Mouse (Mus musculus) gastrocnemius, postnatal 36 days (tissue): ENCODE measurements around the gene Ubac1. TPM values are rescaled to one million over a fixed set of nuclear protein-coding genes. Genes with fewer than 3 reads are reported as not detected.

Experiments
- DNase-seq, 2 experiments: peaks; one replicate each; pipeline ENCODE4 v3.0.0; 2022
- intact Hi-C: fragments of 180-260 bp; cut with DNase I; formaldehyde crosslinking; loops from one replicate; pipeline ENCODE4 v1.15.1; 2025
- total RNA-seq, 2 experiments: library from RNA; stranded (reverse); gene quantifications; 2 replicates each; pipeline ENCODE4 v1.2.3; 2021

The Ubac1 gene
- total RNA-seq, 2 experiments from 2014 or later = 197 to 239 TPM

- no peak for DNase-seq
- intact Hi-C loops = no loop called here
Measured at GRCm38 (mm10) chr2:26030288-26030687, 8.7 kb upstream of the Ubac1 start.

- intact Hi-C loops = loop anchor here (2.0 to 10.0 kb wide), 3 partner anchors 118 to 213 kb away; partner anchors contain the start of genes Qsox2 and Sohlh1
Measured at GRCm38 (mm10) chr2:26024138-26025075, 2.9 kb upstream of the Ubac1 start.

GRCm38 (mm10) chr2:26022626-26023025 lies 1.1 kb upstream of the Ubac1 start:
- DNase-seq = no peak
- intact Hi-C loops = loop anchor here (5.0 to 10.0 kb wide), 2 partner anchors 178 to 215 kb away; partner anchors contain the start of genes Qsox2 and Sohlh1

More at GRCm38 (mm10) chr2:26024138-26025075, 2.9 kb upstream of the Ubac1 start:
- no peak for DNase-seq

- DNase-seq = no peak
- intact Hi-C loops = loop anchor here (5.0 to 10.0 kb wide), 2 partner anchors 177 to 215 kb away; partner anchors contain the start of genes Qsox2 and Sohlh1
Measured at GRCm38 (mm10) chr2:26022258-26022565, 665 bp upstream of the Ubac1 start.

GRCm38 (mm10) chr2:26020714-26021560 lies 610 bp downstream of the Ubac1 start:
- intact Hi-C loops = loop anchor here (2.0 to 10.0 kb wide), 3 partner anchors 42 to 216 kb away; partner anchors contain the start of genes Qsox2 and Sohlh1
- DNase-seq = peak in 1 of 2 experiments; percentile 38

- intact Hi-C loops = loop anchor here (2.0 to 10.0 kb wide), 3 partner anchors 41 to 217 kb away; partner anchors contain the start of genes Qsox2 and Sohlh1
- DNase-seq = no peak
Measured at GRCm38 (mm10) chr2:26019923-26020322, 1.6 kb downstream of the Ubac1 start.

GRCm38 (mm10) chr2:26017326-26017725 lies 4.2 kb downstream of the Ubac1 start:
- DNase-seq = no peak
- intact Hi-C loops = no loop called here

GRCm38 (mm10) chr2:26013674-26014073 lies 7.9 kb downstream of the Ubac1 start:
- no peak for DNase-seq
- intact Hi-C loops = loop anchor here (5.0 kb wide), 1 partner anchor 71 kb away; no protein-coding TSS in a partner anchor

- intact Hi-C loops = loop anchor here (5.0 kb wide), 1 partner anchor 69 kb away; no protein-coding TSS in a partner anchor
- DNase-seq = no peak
Measured at GRCm38 (mm10) chr2:26011420-26011819, 10.1 kb downstream of the Ubac1 start.

- intact Hi-C loops = no loop called here
- no peak for DNase-seq
Measured at GRCm38 (mm10) chr2:26002001-26002400, 19.5 kb downstream of the Ubac1 start.

GRCm38 (mm10) chr2:26001136-26001535 lies 20.4 kb downstream of the Ubac1 start:
- intact Hi-C loops = no loop called here
- no peak for DNase-seq

GRCm38 (mm10) chr2:25997716-25998115 lies 23.8 kb downstream of the Ubac1 start:
- DNase-seq = no peak
- intact Hi-C loops = no loop called here

GRCm38 (mm10) chr2:25994791-25995190 lies 26.8 kb downstream of the Ubac1 start:
- no peak for DNase-seq
- intact Hi-C loops = no loop called here

GRCm38 (mm10) chr2:25992285-25992684 lies 29.3 kb downstream of the Ubac1 start:
- no peak for DNase-seq
- intact Hi-C loops = no loop called here

GRCm38 (mm10) chr2:25989651-25990050 lies 31.9 kb downstream of the Ubac1 start:
- intact Hi-C loops = no loop called here
- DNase-seq = no peak

- DNase-seq = no peak
Measured at GRCm38 (mm10) chr2:25987817-25988216, 33.7 kb downstream of the Ubac1 start.

GRCm38 (mm10) chr2:25986601-25987000 lies 34.9 kb downstream of the Ubac1 start:
- no peak for DNase-seq
- intact Hi-C loops = no loop called here

More at GRCm38 (mm10) chr2:25987817-25988216, 33.7 kb downstream of the Ubac1 start:
- intact Hi-C loops = no loop called here

GRCm38 (mm10) chr2:25983159-25983907 lies 38.2 kb downstream of the Ubac1 start, which contains the start of gene Camsap1:
TSS of gene Camsap1 (minus strand) at chr2:25983282.
- peak; percentile 98 to 100 for DNase-seq
- intact Hi-C loops = no loop called here

GRCm38 (mm10) chr2:25982426-25983091 lies 39.0 kb downstream of the Ubac1 start:
- intact Hi-C loops = no loop called here
- peak in 1 of 2 experiments; percentile 44 for DNase-seq
